Mouse (Mus musculus): ENCODE measurements at regions not wholly inside any gene's neighbourhood (a gene's known extent, or its start where the extent isn't known, plus 50 kb on each side); places are given as distances from the start of the nearest gene placed in this dataset.

GRCm38 (mm10) chr14:99366281-99366987, 67.9 kb downstream of the Klf5 start:
- no peak for DNase-seq

- DNase-seq: no peak
Observed at GRCm38 (mm10) chr14:99366996-99367555, 68.6 kb downstream of the Klf5 start.

GRCm38 (mm10) chr14:99369366-99369765, 70.9 kb downstream of the Klf5 start:
- DNase-seq: no peak

- no peak for DNase-seq
Observed at GRCm38 (mm10) chr14:99373682-99374081, 75.2 kb downstream of the Klf5 start.

GRCm38 (mm10) chr14:99375040-99375610, 76.6 kb downstream of the Klf5 start:
- no peak for DNase-seq

GRCm38 (mm10) chr14:99376652-99377502, 78.4 kb downstream of the Klf5 start:
- DNase-seq: no peak

GRCm38 (mm10) chr14:99381262-99382017, 82.9 kb downstream of the Klf5 start:
- no peak for DNase-seq

GRCm38 (mm10) chr14:99382051-99382450, 83.6 kb downstream of the Klf5 start:
- DNase-seq: no peak

- no peak for DNase-seq
Observed at GRCm38 (mm10) chr14:99383170-99383569, 84.7 kb downstream of the Klf5 start.

GRCm38 (mm10) chr14:99387581-99387980, 89.1 kb downstream of the Klf5 start:
- DNase-seq: no peak

- DNase-seq: no peak
Observed at GRCm38 (mm10) chr14:99389306-99389705, 90.8 kb downstream of the Klf5 start.

GRCm38 (mm10) chr14:99391700-99392099, 93.2 kb downstream of the Klf5 start:
- DNase-seq: no peak

- no peak for DNase-seq
Observed at GRCm38 (mm10) chr14:99392813-99393212, 94.3 kb downstream of the Klf5 start.

GRCm38 (mm10) chr14:99393611-99394010, 95.1 kb downstream of the Klf5 start:
- DNase-seq: no peak

GRCm38 (mm10) chr14:99403155-99403726, 104.8 kb downstream of the Klf5 start:
- DNase-seq: peak; percentile 5

GRCm38 (mm10) chr14:99405228-99405627, 106.7 kb downstream of the Klf5 start:
- DNase-seq: no peak

GRCm38 (mm10) chr14:99411835-99412234, 113.3 kb downstream of the Klf5 start:
- no peak for DNase-seq

- DNase-seq: no peak
Observed at GRCm38 (mm10) chr14:99416169-99416568, 117.7 kb downstream of the Klf5 start.

- DNase-seq: no peak
Observed at GRCm38 (mm10) chr14:99418970-99419369, 120.5 kb downstream of the Klf5 start.

- no peak for DNase-seq
Observed at GRCm38 (mm10) chr14:99423334-99423733, 124.8 kb downstream of the Klf5 start.

GRCm38 (mm10) chr14:99427049-99427448, 128.6 kb downstream of the Klf5 start:
- no peak for DNase-seq

GRCm38 (mm10) chr14:99430323-99430722, 131.8 kb downstream of the Klf5 start:
- DNase-seq: peak; percentile 11
